Mouse (Mus musculus): ENCODE measurements around the gene Myl6. TPM values are rescaled to one million over a fixed set of nuclear protein-coding genes. Genes with fewer than 3 reads are reported as not detected.

Gene Myl6
- polyA plus RNA-seq, 2 experiments = 506 to 654 TPM

GRCm38 (mm10) chr10:128524732-128525662, 31.1 kb upstream of the Myl6 start:
- Histone ChIP-seq H3K9me3 (ENCODE audit: control insufficient read depth, low read length) (no peaks in the 10 kb centered on the region), H3K4me1 (replicated peaks; ENCODE audit: control insufficient read depth in 2 of 2, insufficient read depth in 2 of 2, low read length in 1 of 2) (peaks cover 11 to 18% of the 10 kb centered on the region in 2 experiments), H3K9ac (replicated peaks) (peak overlapping the region; percentile 86), H3K4me2 (ENCODE audit: low read depth) (peak overlapping the region; percentile 97), H3K4me3 (ENCODE audit: insufficient read depth in 1 of 2, low read depth in 2 of 2, low read length in 2 of 2) (peak overlapping the region; percentile 67 to 82), H3K36me3 (replicated peaks; ENCODE audit: control insufficient read depth, insufficient read depth, low read depth) (no peaks in the 10 kb centered on the region; the same call in 1 of the 2 replicates), H3K27me3 (ENCODE audit: control insufficient read depth, insufficient read depth, low read length) (no peaks in the 10 kb centered on the region), H3K27ac (peak overlapping the region; percentile 81)
- peak in 1 of 3 experiments; percentile 47 for DNase-seq (ENCODE audit: low read depth in 3 of 3, low spot score in 3 of 3)
- ATAC-seq (ENCODE audit: insufficient read depth) = peak; percentile 35
- under 1% methylated on average over 58 of the region's 58 CpGs for WGBS (ENCODE audit: insufficient replicate concordance)
- TF ChIP-seq CTCF (IDR thresholded peaks at IDR 0.05; ENCODE audit: low read depth) = no peak; the same call in 1 of the 2 replicates
- TF ChIP-seq EP300 (IDR thresholded peaks at IDR 0.05; ENCODE audit: low read depth) = no peak

- Histone ChIP-seq H3K4me3 (ENCODE audit: insufficient read depth in 1 of 2, low read depth in 2 of 2, low read length in 2 of 2) (peak overlapping the region; percentile 67 to 82), H3K4me2 (ENCODE audit: low read depth) (peak overlapping the region; percentile 97), H3K4me1 (replicated peaks; ENCODE audit: control insufficient read depth in 2 of 2, insufficient read depth in 2 of 2, low read length in 1 of 2) (peaks cover 11 to 18% of the 10 kb centered on the region in 2 experiments), H3K36me3 (replicated peaks; ENCODE audit: control insufficient read depth, insufficient read depth, low read depth) (no peaks in the 10 kb centered on the region; the same call in 1 of the 2 replicates), H3K9me3 (ENCODE audit: control insufficient read depth, low read length) (no peaks in the 10 kb centered on the region), H3K27ac (peak overlapping the region; percentile 81; the same call in 1 of the 2 replicates), H3K9ac (replicated peaks) (peak overlapping the region; percentile 86), H3K27me3 (ENCODE audit: control insufficient read depth, insufficient read depth, low read length) (no peaks in the 10 kb centered on the region)
- WGBS (ENCODE audit: insufficient replicate concordance) = 14% methylated on average over 11 of the region's 11 CpGs
- TF ChIP-seq CTCF (IDR thresholded peaks at IDR 0.05; ENCODE audit: low read depth) = no peak
- no peak for TF ChIP-seq EP300 (IDR thresholded peaks at IDR 0.05; ENCODE audit: low read depth)
- ATAC-seq (ENCODE audit: insufficient read depth) (no peak), DNase-seq (ENCODE audit: low read depth in 3 of 3, low spot score in 3 of 3) (no peak)
Observed at GRCm38 (mm10) chr10:128524111-128524731, 30.3 kb upstream of the Myl6 start.

- H3K4me3 ChIP-seq (ENCODE audit: insufficient read depth in 1 of 2, low read depth in 2 of 2, low read length in 2 of 2) = no peak overlapping the region
- no peaks in the 10 kb centered on the region for H3K9me3 ChIP-seq (ENCODE audit: control insufficient read depth, low read length)
- DNase-seq (ENCODE audit: low read depth in 3 of 3, low spot score in 3 of 3) (no peak), ATAC-seq (ENCODE audit: insufficient read depth) (no peak)
- H3K36me3 ChIP-seq (replicated peaks; ENCODE audit: control insufficient read depth, insufficient read depth, low read depth) = peaks cover 4% of the 10 kb centered on the region; the same call in 1 of the 2 replicates
- no peak overlapping the region for H3K4me2 ChIP-seq (ENCODE audit: low read depth)
- TF ChIP-seq EP300 (IDR thresholded peaks at IDR 0.05; ENCODE audit: low read depth) (no peak), CTCF (IDR thresholded peaks at IDR 0.05; ENCODE audit: low read depth) (no peak)
- WGBS (ENCODE audit: insufficient replicate concordance) = 65% methylated on average over 6 of the region's 6 CpGs
- H3K9ac ChIP-seq (replicated peaks) = no peak overlapping the region
- H3K27ac ChIP-seq = no peak overlapping the region
- H3K4me1 ChIP-seq (replicated peaks; ENCODE audit: control insufficient read depth in 2 of 2, insufficient read depth in 2 of 2, low read length in 1 of 2) = peaks cover 11 to 18% of the 10 kb centered on the region in 2 experiments
- no peaks in the 10 kb centered on the region for H3K27me3 ChIP-seq (ENCODE audit: control insufficient read depth, insufficient read depth, low read length)
Observed at GRCm38 (mm10) chr10:128522351-128522750, 28.4 kb upstream of the Myl6 start.

- TF ChIP-seq EP300 (IDR thresholded peaks at IDR 0.05; ENCODE audit: low read depth) (no peak), CTCF (IDR thresholded peaks at IDR 0.05; ENCODE audit: low read depth) (no peak)
- peaks cover 4% of the 10 kb centered on the region; the same call in 1 of the 2 replicates for H3K36me3 ChIP-seq (replicated peaks; ENCODE audit: control insufficient read depth, insufficient read depth, low read depth)
- H3K9me3 ChIP-seq (ENCODE audit: control insufficient read depth, low read length) = no peaks in the 10 kb centered on the region
- 87% methylated on average over 16 of the region's 16 CpGs for WGBS (ENCODE audit: insufficient replicate concordance)
- H3K4me3 ChIP-seq (ENCODE audit: insufficient read depth in 1 of 2, low read depth in 2 of 2, low read length in 2 of 2) = no peak overlapping the region
- no peak for ATAC-seq (ENCODE audit: insufficient read depth)
- no peak overlapping the region for H3K27ac ChIP-seq
- DNase-seq (ENCODE audit: low read depth in 3 of 3, low spot score in 3 of 3) = no peak
- H3K4me1 ChIP-seq (replicated peaks; ENCODE audit: control insufficient read depth in 2 of 2, insufficient read depth in 2 of 2, low read length in 1 of 2) = peaks cover 11 to 20% of the 10 kb centered on the region in 2 experiments
- no peaks in the 10 kb centered on the region for H3K27me3 ChIP-seq (ENCODE audit: control insufficient read depth, insufficient read depth, low read length)
- H3K9ac ChIP-seq (replicated peaks) = no peak overlapping the region
- no peak overlapping the region for H3K4me2 ChIP-seq (ENCODE audit: low read depth)
Observed at GRCm38 (mm10) chr10:128520591-128520990, 26.6 kb upstream of the Myl6 start.

- Histone ChIP-seq H3K27ac (no peak overlapping the region), H3K27me3 (ENCODE audit: control insufficient read depth, insufficient read depth, low read length) (no peaks in the 10 kb centered on the region), H3K4me2 (ENCODE audit: low read depth) (no peak overlapping the region), H3K36me3 (replicated peaks; ENCODE audit: control insufficient read depth, insufficient read depth, low read depth) (peaks cover 4% of the 10 kb centered on the region; the same call in 1 of the 2 replicates), H3K4me1 (replicated peaks; ENCODE audit: control insufficient read depth in 2 of 2, insufficient read depth in 2 of 2, low read length in 1 of 2) (peaks cover 1 to 18% of the 10 kb centered on the region in 2 experiments), H3K4me3 (ENCODE audit: insufficient read depth in 1 of 2, low read depth in 2 of 2, low read length in 2 of 2) (no peak overlapping the region), H3K9me3 (ENCODE audit: control insufficient read depth, low read length) (no peaks in the 10 kb centered on the region), H3K9ac (replicated peaks) (no peak overlapping the region)
- ATAC-seq (ENCODE audit: insufficient read depth) (no peak; the same call in 1 of the 2 replicates), DNase-seq (ENCODE audit: low read depth in 3 of 3, low spot score in 3 of 3) (no peak)
- WGBS (ENCODE audit: insufficient replicate concordance) = 72% methylated on average over 7 of the region's 7 CpGs
- TF ChIP-seq EP300 (IDR thresholded peaks at IDR 0.05; ENCODE audit: low read depth) = no peak
- TF ChIP-seq CTCF (IDR thresholded peaks at IDR 0.05; ENCODE audit: low read depth) = peak; percentile 76
Observed at GRCm38 (mm10) chr10:128518833-128519232, 24.9 kb upstream of the Myl6 start.

All from liver, embryonic 14.5 days (tissue).